Mouse (Mus musculus): ENCODE results near the gene Ftl1.

The Ftl1 gene

GRCm38 (mm10) chr7:45449974-45450373 is 9.7 kb downstream of the Ftl1 start:
- no peak for DNase-seq

DNA sequence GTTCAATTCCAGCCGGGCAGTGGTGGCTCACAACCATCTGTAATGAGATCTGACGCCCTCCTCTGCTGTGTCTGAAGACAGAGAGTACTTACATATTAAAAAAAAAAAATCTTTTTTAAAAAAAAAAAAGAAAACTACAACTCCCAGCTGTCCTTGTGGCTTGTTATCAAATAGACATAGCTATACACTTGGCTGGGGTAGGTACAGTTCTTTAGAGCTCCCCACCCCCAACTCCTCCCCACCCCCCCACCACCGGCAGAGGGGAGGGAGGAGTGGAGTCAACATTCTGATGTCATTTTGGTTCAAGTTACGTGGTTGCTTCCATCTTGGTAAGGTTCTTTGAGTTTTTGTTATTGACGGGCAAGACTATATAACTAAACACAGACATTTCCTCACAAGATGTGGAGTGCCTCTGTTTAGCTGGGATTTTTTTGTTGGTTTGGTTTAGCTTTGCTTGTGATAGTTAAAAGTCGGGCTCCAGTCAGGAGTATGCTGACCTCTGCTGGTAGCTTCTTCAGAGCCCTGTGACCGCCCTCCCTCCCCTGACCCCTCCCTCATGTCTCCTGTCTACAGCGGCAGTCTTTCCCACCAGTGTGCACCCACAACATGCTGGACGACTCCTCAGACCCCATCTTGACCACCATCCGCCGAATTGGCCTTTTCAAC is 12.2 kb downstream of the Ftl1 start:
- DNase-seq: peak in 1 of 2 experiments; percentile 60

DNA sequence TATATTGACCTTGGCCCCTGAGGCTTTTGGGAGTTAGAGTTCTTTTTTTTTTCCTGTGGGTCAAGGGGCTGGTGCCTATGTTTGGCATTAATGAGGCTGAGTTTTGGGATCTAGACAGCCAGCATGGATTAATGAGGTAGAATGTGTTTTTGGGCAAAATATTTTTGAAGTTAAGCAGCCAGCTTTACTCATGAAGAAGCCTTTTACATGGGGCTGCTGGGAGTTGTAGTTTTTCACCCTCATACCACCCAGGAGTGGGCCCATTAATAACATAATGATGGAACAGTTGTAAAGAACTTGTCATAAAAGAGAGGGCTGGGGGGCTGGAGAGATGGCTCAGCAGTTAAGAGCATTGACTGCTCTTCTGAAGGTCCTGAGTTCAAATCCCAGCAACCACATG is 13.1 kb downstream of the Ftl1 start:
- DNase-seq: no peak

DNA sequence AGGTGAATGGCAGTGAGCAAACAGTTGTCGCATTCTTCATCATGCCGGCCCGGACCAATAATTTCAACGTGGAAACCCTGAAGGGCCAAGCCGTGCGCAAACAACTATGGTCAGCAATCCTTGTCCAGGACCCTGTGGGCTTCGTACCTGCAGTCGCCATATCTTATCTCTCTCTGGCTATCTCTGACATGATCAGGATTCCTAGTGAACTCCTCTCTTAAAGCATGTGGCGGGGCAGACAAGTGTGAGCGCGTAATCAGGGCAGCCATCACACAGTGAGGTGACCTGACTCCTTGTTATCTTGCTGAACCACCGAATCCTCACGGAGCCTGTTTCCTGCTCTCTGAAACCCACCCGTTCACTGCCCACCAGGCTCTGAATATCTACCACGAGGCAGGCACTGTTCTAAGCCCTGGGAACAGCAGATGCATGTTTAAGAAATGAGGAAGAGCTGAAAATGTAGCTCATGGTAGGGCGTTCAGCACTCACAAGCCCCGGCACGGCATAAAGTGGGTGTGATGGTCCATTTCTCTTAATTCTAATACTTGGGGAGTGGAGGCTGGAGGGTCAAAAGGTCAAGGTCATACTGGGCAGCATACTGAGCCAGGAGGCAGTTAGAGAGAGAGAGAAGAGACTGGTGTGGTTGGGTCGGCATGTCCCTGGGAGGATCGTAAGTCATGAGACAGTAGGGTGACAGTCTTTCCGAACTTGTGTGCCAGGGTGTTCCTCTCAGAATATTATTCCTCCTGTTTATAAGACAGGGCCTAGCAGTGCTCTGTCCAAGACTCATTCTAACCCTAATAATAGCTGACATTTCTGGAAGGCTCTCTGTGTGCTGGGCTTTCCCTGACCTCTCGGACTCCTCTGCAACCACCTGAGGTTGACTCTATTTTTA is 15.9 kb downstream of the Ftl1 start:
- no peak for DNase-seq

DNA sequence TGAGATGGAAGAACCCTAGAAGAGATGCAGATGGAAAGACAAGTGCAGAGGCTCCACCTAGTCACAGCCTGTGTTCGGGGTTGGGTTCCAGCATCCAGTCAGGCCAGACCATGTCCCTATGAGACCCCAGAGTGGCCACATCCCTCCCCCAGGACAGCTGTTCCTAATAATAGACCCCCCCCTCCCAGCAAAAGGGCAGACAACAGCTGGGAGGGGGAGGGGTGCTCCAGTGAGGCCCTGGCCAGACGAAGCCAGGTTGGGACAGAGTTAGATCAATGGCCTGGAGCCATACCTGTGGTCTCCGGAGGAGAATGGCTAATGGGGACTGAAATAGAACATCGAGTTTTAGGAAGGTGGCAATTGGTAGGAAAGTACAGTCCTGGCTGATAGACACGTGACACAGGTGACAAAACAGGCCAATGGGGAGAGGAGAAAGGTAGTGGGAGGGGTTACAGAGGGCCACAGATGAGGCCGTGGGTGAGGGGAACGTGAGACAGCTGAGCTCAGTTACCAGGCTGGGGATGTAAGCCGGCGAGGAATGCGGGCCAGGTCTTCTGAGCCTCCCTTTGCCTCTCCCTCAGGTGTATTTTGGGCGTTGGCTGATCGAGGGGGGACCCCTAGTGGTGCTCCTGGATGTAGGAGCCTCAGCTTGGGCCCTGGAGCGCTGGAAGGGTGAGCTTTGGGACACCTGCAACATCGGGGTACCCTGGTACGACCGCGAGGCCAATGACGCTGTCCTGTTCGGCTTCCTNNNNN is 22.0 kb downstream of the Ftl1 start, which contains the start of gene Ruvbl2:
Gene Ruvbl2 (minus strand): TSS at position 576 of the 756 bp plus-strand sequence.
- peak; percentile 59 for DNase-seq

DNA sequence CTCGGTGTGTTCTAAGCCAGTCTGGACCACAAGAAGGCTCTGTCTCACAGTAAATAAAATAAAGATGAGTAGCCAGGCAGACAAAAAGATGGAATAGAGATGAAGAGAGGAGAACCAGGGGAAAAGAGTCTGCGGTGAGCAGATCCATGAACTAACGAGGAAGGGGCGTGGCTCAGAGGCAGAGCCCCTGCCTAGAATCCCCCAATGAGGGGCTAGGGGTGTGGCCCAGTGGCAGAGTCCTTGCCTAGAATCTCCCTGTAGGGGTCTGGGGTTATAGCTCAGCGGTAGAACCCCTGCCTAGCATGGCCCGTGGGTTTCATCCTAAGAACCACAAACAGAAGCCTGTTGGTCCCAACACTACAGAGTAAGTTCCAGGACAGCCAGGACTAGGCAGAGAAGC is 22.6 kb downstream of the Ftl1 start:
- no peak for DNase-seq

GRCm38 (mm10) chr7:45436444-45436843 is 23.2 kb downstream of the Ftl1 start:
- DNase-seq: no peak

DNA sequence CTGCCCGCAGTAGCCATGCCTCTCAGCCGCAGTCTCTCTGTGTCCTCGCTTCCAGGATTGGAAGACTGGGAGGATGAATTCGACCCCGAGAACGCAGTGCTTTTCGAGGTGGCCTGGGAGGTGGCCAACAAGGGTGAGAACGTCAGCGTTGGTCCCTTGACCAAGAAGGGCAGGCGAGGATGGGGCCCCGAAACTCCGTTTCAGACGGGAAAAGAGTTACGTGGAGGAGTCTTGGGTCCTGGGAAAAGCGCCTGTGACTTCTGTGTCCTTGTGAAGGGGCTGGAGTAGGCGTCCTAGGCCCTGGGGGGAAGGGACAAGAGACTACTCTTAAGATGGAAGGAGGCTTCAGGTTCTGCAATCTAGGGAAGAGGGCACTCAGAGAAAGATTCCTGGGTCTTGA is 24.6 kb downstream of the Ftl1 start:
- DNase-seq: peak; percentile 49

DNA sequence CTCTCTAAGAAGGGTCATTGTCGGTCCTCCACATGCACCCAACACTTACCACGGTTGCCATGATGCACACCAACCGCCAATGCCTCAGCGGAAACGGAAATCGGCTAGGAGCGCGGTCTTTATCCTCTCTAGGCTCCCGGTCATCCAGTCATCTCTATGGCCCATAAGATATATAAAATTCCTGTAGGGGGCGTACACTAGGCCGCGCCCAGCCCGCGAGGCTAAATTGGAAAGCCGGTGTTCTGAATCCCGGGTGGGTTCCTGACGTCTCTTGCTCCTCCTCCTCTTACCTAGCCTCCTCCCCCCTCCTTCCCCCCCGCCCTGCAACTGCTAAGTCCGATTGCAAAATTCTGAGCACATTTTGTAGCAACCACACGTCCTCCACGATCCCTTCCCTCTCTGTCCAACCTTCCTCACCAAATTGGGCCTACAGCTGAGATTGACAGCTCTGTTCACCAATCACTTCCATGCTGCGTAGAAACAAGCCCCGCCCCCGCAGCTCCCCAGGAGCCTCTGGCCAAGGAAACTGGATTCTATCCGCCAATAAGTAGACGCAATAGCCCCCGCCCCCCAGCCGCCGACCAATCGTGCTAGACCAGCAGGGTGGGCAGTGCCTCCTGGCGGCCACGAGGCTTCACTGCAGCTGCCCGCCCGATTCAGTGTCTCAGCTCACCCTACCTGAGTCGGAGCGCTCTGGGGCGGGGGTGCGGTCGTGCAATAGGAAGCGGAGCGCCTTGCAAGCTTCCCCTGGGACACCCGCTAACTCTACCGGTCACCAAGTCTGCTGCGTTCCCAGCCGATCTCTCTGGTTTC is 25.3 kb downstream of the Ftl1 start, which contains the start of gene Gys1:
Gene Gys1 (plus strand): TSS at position 642 of the 813 bp plus-strand sequence.
- DNase-seq: peak; percentile 100

DNA sequence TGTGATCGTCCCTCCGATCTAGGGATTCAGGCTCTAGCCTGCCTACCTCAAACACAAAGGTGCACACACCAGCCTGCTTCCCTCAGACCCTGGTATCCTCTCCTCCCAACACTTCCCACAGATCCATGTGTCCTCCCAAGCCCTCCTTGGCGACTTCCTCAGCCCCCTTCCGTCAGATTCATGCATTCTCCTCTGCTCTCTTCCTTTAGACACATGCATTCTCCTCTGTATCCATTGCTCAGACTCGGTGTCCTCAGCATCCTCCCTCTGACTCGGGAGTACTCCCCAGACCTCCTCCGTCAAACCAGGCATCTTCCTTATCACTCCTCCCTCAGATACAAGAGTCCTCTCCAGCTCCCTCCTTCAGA is 25.9 kb downstream of the Ftl1 start:
- DNase-seq: no peak

DNA sequence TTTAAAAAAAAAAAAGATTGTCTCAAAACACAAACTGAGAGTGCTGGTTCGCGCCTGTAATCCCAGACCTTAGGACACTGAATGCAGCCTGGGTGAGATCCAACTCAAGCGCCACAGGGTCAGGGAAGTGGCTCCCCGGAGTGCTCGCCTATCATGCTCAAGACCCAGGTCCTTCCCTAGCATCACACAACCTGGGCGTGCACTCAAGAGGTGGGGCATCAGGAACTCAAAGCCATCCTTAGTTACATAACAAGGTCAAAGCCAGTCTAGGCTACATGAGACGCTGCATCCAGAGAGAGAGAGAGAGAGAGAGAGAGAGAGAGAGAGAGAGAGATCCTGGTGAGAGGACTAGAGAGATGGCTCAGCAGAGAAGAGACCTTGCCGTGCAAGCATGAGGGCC is 33.1 kb downstream of the Ftl1 start:
- DNase-seq: no peak

DNA sequence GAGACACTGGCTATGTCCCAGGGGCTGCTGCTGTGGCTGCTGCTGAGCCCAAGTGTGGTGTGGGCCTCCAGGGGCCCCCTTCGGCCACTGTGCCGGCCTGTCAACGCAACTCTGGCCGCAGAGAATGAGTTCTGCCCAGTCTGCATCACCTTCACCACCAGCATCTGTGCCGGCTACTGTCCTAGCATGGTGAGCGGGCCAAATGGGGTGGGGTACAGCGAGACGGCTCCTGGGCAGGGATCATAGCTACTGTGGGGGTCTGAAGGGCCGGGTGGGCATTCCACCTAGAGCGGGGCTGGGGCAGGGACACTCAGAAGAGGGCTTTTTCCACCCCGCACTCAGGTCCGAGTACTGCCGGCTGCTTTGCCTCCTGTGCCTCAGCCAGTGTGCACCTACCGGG is 38.5 kb downstream of the Ftl1 start:
- no peak for DNase-seq

DNA sequence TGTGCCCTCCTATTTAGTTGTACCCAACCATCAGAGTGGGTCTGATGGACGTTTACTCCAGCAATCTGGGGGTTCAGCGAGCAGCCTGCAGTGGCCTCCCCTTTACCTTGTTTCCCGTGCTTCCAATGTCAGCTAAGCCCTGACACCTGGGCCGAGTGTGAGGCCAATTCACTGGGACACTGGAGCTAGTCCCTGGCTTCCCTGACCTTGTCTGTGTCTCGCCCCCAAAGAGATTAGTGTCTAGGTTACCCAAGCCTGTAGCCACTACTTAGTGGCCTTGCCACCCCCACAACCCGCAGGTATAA is 39.1 kb downstream of the Ftl1 start, which contains the start of gene Lhb:
Gene Lhb (plus strand): TSS at position 206 of the 305 bp plus-strand sequence.
- no peak for DNase-seq

DNA sequence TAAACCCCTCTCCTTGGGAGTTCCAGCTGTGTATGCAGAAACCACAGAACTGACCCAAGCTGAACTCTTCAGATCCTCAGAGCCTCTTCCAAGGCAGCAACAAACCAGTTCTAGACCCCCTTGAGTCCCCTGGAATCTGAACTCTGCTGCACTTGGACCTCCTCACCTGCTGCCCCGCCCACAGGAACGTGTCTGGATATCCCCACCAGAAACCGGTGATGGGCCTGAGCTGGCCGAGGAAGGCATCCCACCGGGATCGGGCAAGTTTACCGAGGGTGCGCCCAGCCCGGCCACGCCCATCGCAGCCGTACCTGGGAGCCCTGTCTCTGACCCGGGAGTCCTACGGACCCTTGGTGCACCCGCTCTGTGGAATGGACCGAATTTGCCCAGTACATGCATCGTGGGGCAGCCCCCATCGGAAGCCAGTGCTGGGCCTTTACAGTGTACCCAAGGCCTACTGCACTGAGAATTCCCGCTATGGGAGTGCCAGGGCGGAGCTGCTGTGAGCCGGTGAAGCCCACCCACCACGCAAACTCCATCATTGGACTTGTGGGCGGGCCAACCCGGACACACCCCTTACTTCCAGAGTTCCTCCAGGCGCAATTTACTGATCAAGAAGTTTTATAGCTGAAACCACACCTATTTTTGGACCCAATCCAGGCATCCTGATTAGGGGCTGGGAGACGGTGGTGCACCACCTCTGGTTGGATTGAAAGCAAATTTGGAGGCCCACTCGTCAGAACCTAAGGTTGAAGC is 39.6 kb downstream of the Ftl1 start:
- no peak for DNase-seq

GRCm38 (mm10) chr7:45417962-45418492 is 41.7 kb downstream of the Ftl1 start:
- no peak for DNase-seq

DNA sequence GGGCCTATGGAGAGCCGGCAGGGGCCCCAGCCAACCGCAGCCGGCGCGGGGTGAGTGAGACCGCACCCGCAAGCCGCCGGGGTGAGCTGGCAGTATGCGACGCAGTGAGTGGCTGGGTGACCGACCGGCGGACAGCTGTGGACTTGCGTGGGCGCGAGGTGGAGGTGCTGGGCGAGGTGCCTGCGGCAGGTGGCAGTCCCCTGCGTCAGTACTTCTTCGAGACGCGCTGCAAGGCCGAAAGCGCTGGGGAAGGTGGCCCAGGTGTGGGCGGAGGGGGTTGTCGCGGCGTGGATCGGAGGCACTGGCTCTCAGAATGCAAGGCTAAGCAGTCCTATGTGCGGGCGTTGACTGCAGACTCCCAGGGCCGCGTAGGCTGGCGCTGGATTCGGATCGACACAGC is 44.0 kb downstream of the Ftl1 start:
- no peak for DNase-seq

GRCm38 (mm10) chr7:45414740-45415224 is 44.9 kb downstream of the Ftl1 start:
- no peak for DNase-seq

DNA sequence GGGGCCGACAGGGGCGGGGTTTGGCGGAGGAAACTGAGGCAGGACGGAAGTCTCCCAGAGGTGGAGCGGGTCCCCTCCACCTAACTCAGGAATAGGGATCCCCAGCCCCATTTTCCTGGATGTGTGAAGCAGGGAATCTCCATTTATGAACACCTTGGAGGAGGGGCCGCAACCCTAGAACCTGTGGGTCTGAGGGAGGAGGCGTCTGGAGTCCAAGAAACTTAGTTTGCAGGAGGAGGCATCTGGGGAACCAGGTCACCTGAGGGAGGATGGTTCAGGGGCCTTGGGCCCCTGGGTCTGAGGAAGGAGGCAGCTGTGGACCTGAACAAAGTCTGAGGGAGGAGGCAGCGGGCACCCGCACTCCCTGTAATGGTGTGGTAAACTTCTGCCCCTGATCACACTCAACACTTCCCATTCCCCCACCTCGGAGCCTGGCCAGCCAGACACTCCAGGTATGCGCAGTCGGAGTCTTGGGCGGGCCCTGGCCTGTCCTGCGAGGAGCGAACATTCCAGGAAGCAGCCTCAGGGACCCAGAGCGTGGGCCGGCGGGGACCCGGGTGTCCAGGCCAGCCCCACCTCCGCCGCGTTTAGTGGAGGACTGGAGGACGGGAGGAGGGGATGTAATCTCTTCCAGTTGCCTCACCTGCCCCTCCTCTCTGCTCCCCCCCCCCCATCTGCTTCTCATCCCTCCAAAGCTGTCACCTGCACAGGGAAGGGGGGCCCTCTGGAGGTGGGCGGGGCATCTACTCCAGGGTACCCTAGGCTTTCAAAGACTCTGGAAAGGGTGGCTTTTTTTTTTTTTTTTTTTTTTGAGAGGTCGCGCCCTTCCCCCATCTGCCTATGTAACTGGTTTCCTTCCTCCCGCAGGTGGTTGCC is 45.6 kb downstream of the Ftl1 start:
- DNase-seq: peak in 1 of 2 experiments; percentile 27

DNA sequence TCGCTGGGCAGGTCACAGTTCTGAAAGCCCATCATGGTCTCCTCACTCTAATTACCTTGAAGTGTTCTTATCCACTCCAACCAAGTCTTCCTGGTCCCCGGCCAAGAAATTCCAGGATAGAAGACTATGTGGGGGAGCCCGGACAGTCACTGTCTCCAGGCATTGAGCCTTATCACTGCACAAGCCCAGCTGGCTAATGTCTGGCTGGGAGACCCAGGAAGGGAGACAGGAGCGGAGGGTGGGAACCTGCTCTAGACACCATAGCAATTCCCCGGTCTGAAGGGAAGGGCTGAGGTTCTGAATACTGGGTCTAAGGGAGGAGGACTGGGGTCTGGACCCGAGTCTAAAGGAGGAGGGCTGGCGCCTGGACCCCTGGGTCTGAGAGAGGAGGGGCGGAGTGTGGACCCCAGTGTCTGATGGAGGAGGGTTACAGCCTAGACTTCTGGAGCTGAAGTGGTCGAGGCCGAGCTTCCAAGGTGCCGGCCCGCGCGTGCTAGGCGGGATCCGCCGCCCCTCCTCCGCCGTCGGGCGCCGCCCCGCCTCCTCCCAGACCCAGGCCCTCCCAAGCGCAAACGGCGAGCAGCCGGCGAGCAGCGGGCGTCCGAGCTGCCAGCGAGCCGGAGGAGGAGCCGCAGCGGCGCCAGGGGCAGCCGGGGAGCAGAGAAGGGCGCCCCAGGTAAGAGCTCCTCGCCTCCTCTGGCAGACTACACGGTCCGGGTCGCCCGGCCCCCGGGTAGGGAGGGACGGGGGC is 46.4 kb downstream of the Ftl1 start, which contains the start of gene Ntf5:
Gene Ntf5 (plus strand): TSS at position 583 of the 751 bp plus-strand sequence.
- DNase-seq: peak; percentile 20 to 55

Measured in kidney, postnatal 36 days (tissue).